Mouse (Mus musculus) neural tube, embryonic 14.5 days (tissue): Measurements from ENCODE around the gene Ssx9. TPM values are rescaled to one million over a fixed set of nuclear protein-coding genes. Genes with fewer than 3 reads are reported as not detected.
"Not testable (repeated sequence)": the region's sequence is repeated elsewhere in the genome, so short reads cannot be mapped to it uniquely, and the experiment has no call there.

Experiments used
- ATAC-seq: fragments of 200-750 bp; cut with Nextera tagmentation; 2 replicates; pipeline ENCODE4 v1.8.0; 2017; ENCODE audit warnings: low read depth, mild to moderate bottlenecking, moderate TSS enrichment, moderate library complexity
- H3K27ac ChIP-seq: fragments of 300-500 bp; sonication (generic); 2 replicates; pipeline ENCODE4 v1.5.1; 2014; ENCODE audit warnings: low read depth, mild to moderate bottlenecking, control low read depth, low read length, moderate library complexity, mixed read lengths
- H3K27me3 ChIP-seq: fragments of 300-500 bp; sonication (generic); 2 replicates; pipeline ENCODE4 v1.6.1; 2014; ENCODE audit warnings: low read length; ENCODE audit not compliant: control insufficient read depth, insufficient read depth
- H3K36me3 ChIP-seq: fragments of 300-500 bp; sonication (generic); 2 replicates; pipeline ENCODE4 v1.6.1; 2014; ENCODE audit warnings: low read length, mixed read lengths; ENCODE audit not compliant: control insufficient read depth, insufficient read depth
- H3K4me1 ChIP-seq: fragments of 300-500 bp; sonication (generic); 2 replicates; pipeline ENCODE4 v1.6.1; 2014; ENCODE audit warnings: low read length; ENCODE audit not compliant: control insufficient read depth, insufficient read depth
- H3K4me2 ChIP-seq: fragments of 300-500 bp; sonication (generic); 2 replicates; pipeline ENCODE4 v1.6.1; 2014; ENCODE audit warnings: mild to moderate bottlenecking, low read depth, low read length, control low read depth
- H3K4me3 ChIP-seq: fragments of 300-500 bp; sonication (generic); 2 replicates; pipeline ENCODE4 v1.5.1; 2014; ENCODE audit warnings: low read depth, low read length, control low read depth, mixed read lengths
- H3K9ac ChIP-seq: fragments of 300-500 bp; sonication (generic); replicated peaks from 2 replicates; pipeline ENCODE4 v1.6.1; 2014; ENCODE audit warnings: low read depth, mild to moderate bottlenecking, control low read depth, low read length, mixed read lengths
- H3K9me3 ChIP-seq: fragments of 300-500 bp; sonication (generic); 2 replicates; pipeline ENCODE4 v1.6.1; 2016; ENCODE audit warnings: low read length; ENCODE audit not compliant: control insufficient read depth
- WGBS: fragments of 180-500 bp; shearing (Covaris S2); extraction: QIAGEN DNeasy Blood & Tissue Kit; methylation state at CpG from one replicate; pipeline ENCODE4 v1.1.7; 2014; 5-methylcytosine and 5-hydroxymethylcytosine counted together
- polyA plus RNA-seq: library from polyadenylated mRNA; unstranded; fragments of >200 nt; fragmentation: Nextera tagmentation; extraction: Ambion mirVana; gene quantifications from 2 replicates; pipeline ENCODE4 v1.2.1, GENCODE M21; 2014

The Ssx9 gene
- not detected in 2 replicates for polyA plus RNA-seq

- H3K4me2 ChIP-seq, H3K36me3 ChIP-seq, H3K27ac ChIP-seq, ATAC-seq, H3K9me3 ChIP-seq, H3K4me1 ChIP-seq, H3K4me3 ChIP-seq, H3K27me3 ChIP-seq, H3K9ac ChIP-seq: not testable (repeated sequence)
- WGBS = 75% methylated on average over 2 of the region's 2 CpGs
Measured at GRCm38 (mm10) chrX:8748132-8748531, at the start of gene Ssx9. Gene Ssx9 (plus strand): TSS chrX:8748432.

GRCm38 (mm10) chrX:8732907-8733306 lies 15.3 kb upstream of the Ssx9 start:
- Histone ChIP-seq H3K36me3 (no peaks in the 10 kb centered on the region), H3K27ac (no peak overlapping the region), H3K4me1 (no peaks in the 10 kb centered on the region), H3K4me2 (no peak overlapping the region), H3K9ac (no peak overlapping the region), H3K4me3 (no peak overlapping the region), H3K9me3 (no peaks in the 10 kb centered on the region), H3K27me3 (no peaks in the 10 kb centered on the region)
- no peak for ATAC-seq
- WGBS = 55% methylated on average over 5 of the region's 5 CpGs

GRCm38 (mm10) chrX:8803391-8803790 lies 55.2 kb downstream of the Ssx9 start, which contains the start of gene Ssxb5:
Gene Ssxb5 (plus strand): TSS chrX:8803691.
- not testable (repeated sequence) for H3K4me2 ChIP-seq, H3K27me3 ChIP-seq, H3K36me3 ChIP-seq, H3K4me1 ChIP-seq, H3K9me3 ChIP-seq, ATAC-seq, H3K27ac ChIP-seq, H3K9ac ChIP-seq, H3K4me3 ChIP-seq
- WGBS = 83% methylated on average over 4 of the region's 4 CpGs

Other genes starting within 250 kb of the Ssx9 start
- not detected in 2 replicates for gene Gm14459, start 223.5 kb upstream of the Ssx9 start, polyA plus RNA-seq
- not detected in 2 replicates for gene Ssxb6, start 200.2 kb upstream of the Ssx9 start, polyA plus RNA-seq
- not detected in 2 replicates for gene Ssxb3, start 156.6 kb upstream of the Ssx9 start, polyA plus RNA-seq
- gene Ssxb8, start 57.6 kb upstream of the Ssx9 start, polyA plus RNA-seq = not detected in 2 replicates
- not detected in 2 replicates for gene Ssxb5, start 55.3 kb downstream of the Ssx9 start, polyA plus RNA-seq
- gene Gm6592, start 95.6 kb downstream of the Ssx9 start, polyA plus RNA-seq = not detected in 2 replicates
- not detected in 2 replicates for gene Gm5751, start 125.8 kb downstream of the Ssx9 start, polyA plus RNA-seq
- gene B630019K06Rik, start 143.9 kb downstream of the Ssx9 start, polyA plus RNA-seq = 34.3 and 37.4 TPM in 2 replicates
- not detected in 2 replicates for gene Fthl17b, start 214.5 kb downstream of the Ssx9 start, polyA plus RNA-seq
- not detected in 2 replicates for gene Fthl17c, start 228.1 kb downstream of the Ssx9 start, polyA plus RNA-seq
- gene Fthl17d, start 238.3 kb downstream of the Ssx9 start, polyA plus RNA-seq = not detected in 2 replicates